Mouse (Mus musculus) E14TG2a.4 (cell line): ENCODE data around the gene Hdac5.

ENCODE experiments used
- CTCF ChIP-seq: conservative IDR thresholded peaks from 2 replicates; pipeline ENCODE4 v1.5.1; 2014; ENCODE audit warnings: low read length
- NANOG ChIP-seq: IDR thresholded peaks from 2 replicates; pipeline ENCODE4 v1.6.1; 2014; ENCODE audit warnings: borderline replicate concordance, low read length, mixed read lengths

GRCm38 (mm10) chr11:102216886-102217240 is 13.1 kb downstream of the Hdac5 start:
- TF ChIP-seq CTCF = no peak
- TF ChIP-seq NANOG = no peak
